Mouse (Mus musculus) right cerebral cortex, postnatal 36 days (tissue): ENCODE measurements at regions not wholly inside any gene's neighbourhood (a gene's known extent, or its start where the extent isn't known, plus 50 kb on each side); places are given as distances from the start of the nearest gene placed in this dataset.

Experiments used
- DNase-seq, 2 experiments: peaks; one replicate each; pipeline ENCODE4 v3.0.0; 2022; ENCODE audit warnings: low spot score in 2 of 2, mixed read lengths in 1 of 2

DNA sequence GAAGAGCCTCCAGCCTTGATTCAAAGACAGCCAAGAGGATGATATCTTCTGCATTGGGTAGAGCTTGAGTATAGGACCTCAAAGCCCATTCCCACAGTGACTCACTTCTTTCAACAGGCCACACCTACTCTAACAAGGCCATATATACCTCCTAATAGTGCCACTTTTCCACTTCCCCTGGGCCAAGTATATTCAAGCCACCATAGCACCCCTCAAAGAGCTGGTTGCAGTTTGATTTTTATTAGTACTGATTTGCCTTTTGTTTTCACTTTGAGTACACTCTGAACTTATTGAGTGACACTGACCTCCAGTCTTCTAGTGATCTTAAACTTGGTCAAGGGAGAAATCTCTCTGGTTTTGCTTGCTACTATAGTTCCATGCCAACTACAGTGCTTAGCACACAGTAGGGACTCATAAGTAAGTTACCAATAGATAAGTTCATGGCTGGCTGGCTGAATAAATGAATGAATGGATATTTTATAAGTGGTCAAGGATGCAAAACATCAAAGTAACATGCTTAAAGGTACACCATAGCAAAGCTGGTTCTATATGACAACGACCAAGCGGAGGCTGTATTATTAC is 64.5 kb upstream of the Lmo2 start:
- no peak for DNase-seq

GRCm38 (mm10) chr2:103893805-103894204 is 64.0 kb upstream of the Lmo2 start:
- no peak for DNase-seq

DNA sequence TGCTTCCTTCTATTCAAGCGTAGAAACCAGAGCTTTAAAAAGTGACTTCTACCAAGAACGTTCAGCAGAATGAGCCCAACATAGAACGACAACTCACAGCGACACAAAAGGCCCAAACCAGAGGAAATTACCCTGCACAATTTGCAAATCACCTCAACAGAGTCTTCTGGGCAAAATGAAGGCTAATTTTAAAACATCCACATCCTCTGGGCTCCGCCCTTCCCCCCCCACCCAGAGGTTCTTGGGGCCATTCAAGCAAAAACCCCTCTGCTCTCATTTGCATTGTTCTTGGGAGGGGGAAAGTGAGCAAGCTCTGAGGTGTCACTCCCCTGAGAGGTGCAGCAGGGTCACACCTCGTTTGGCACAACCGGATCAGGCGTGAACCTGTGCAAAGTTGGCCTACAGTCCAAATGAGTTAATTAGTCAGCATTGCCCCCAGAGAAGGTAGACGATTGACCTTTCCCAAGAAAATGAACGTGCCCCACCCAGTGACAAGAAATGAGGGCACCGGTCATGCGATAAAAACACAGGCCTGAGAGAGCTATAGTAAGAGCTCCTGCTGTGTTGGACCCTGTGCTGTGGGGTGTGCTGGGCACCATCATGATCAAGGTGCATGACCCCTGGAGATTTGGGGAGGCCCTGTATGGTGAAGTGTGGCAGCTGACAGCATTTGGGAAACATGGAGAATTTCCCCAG is 62.7 kb upstream of the Lmo2 start:
- DNase-seq, result no peak

- no peak for DNase-seq
Observed at GRCm38 (mm10) chr2:103896160-103896559, 61.6 kb upstream of the Lmo2 start.

GRCm38 (mm10) chr2:103896814-103897213 is 61.0 kb upstream of the Lmo2 start:
- DNase-seq, result no peak

GRCm38 (mm10) chr2:103899713-103900112 is 58.1 kb upstream of the Lmo2 start:
- DNase-seq, result no peak

DNA sequence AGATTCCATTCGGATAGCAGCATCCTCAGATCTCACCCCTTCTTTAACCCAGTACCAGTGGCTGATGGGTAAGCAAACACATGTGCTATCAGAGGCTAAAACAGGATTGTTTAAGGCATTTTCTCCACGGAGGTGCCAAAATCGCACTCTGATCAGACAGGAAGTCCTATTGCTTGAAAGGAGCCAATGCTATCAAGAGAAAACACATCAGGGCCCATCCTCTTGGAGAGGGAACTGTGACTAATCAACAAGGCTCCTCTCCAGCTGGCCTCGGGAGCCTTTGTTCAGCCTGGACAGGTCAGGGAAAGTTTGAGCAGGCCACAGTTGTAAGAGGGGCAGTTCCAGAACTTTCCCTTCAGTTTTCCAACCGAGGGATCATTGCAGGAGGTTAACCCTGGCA is 57.4 kb upstream of the Lmo2 start:
- DNase-seq, result no peak

GRCm38 (mm10) chr2:103901457-103901856 is 56.3 kb upstream of the Lmo2 start:
- no peak for DNase-seq

DNA sequence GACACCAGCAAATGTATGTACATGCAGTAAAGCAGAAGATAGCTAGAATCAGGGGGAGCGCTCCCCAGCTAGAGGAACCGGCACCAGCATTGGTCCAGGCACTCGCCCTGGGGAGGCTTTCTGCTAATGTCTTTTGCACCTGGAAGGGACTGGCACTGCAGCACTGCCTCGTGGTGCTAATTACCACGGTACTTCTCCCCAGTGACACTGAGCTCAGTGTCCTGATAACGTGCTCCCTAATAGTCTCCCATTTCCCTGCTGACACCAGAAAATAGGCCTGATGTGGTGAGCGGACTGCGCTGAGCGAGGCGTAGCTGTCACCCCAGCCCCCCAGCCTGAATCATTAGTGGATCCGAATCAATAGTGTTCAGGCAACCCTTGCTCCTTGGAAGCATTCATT is 55.0 kb upstream of the Lmo2 start:
- no peak for DNase-seq

- DNase-seq, result no peak
Observed at GRCm38 (mm10) chr2:103905681-103906080, 52.1 kb upstream of the Lmo2 start.

DNA sequence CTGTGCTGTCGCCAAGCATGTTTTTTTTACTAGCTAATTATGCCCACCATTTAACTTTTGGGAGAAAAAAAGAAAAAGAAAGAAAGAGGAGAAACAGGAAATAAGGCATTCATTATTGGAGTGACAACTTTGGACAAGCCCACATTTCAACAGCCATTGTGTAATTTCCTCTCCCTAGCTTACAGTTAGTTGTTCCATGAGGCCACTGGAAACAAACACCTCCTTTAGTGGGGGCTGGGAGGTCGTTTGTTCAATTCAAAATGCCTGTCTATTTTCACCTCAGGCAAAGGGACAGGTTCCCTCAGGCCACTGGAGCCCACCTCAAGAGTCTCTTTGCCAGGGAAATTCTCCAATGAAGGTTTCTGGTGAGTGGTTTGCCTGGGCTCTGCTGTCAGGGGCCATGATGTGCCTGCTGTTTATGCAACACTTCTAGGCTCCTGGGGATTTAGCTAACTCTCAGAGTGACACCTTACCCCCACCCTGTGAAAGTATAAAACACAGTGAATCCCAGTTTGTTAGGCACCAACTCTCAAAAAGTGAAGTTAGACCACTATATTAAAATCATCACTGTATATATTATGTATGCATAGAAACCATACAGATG is 51.1 kb upstream of the Lmo2 start:
- no peak for DNase-seq
